Mouse (Mus musculus): ENCODE data around the gene Prkca.

GRCm38 (mm10) chr11:107983224-107983623 is 360.5 kb downstream of the Prkca start:
- no peak for TF ChIP-seq CTCF (IDR thresholded peaks at IDR 0.05; ENCODE audit: borderline replicate concordance, insufficient read depth, low read length)
- TF ChIP-seq POLR2A (IDR thresholded peaks at IDR 0.05; ENCODE audit: low read depth, low read length), result no peak
